9 mouse cellular contexts compared by ENCODE assay signal in the genomic region with DNA sequence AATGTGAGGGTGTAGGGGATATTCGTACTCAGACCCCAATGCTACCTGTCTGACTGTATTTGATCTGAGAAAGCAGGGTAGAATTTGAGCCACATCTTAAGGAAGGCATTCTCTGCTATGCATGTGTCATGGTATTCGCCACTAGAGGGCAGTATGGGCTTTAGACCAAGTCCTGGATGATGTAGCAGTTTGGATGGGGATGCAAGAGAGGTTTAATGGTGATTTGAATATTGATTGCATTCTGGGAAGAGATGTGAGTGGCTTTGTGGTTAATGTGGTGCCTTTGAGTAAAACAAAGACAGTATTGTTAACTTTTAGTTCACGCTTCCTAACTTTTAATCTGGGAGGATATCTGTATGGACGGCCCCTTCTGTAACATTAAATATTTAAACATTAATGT. TPM values are rescaled to one million over a fixed set of nuclear protein-coding genes. Genes with fewer than 3 reads are reported as not detected.
DNase-seq lines count a peak whose midpoint lies in the region; ATAC-seq and TF ChIP-seq lines count a peak whose summit lies in the region.
"Had no signal": no experiment of that assay in that cellular context is flagged by ENCODE, and none has a peak within 500 bp of the region (broad histone marks: within the 10 kb centered on the region; RNA-seq: fewer than 3 reads in every experiment).

No protein-coding gene starts in this region.

- DNase-seq in hindbrain, embryonic 11.5 days (ENCODE audit: low spot score) = peak; percentile 79
- peak; percentile 97 for DNase-seq in CH12.LX (ENCODE audit: extremely low read depth)
- peak; percentile 88 for DNase-seq in brain, adult 2 months (ENCODE audit: low read depth, low spot score)
- peak; percentile 68 for DNase-seq in kidney, postnatal 0 days (ENCODE audit: low spot score)
- peak; percentile 71 for DNase-seq in thymus, postnatal 25 days

- TF ChIP-seq RAD21 in CH12.LX (IDR thresholded peaks at IDR 0.05; ENCODE audit: low read depth, low read length) = peak; percentile 90

- dilution Hi-C loops in CH12.LX (cut with MboI; ENCODE audit: extremely low pct_ligation_motif_present, extremely low pct_unique_long_range_greater_than_20kb, low sequenced_read_pairs) = no loop called here

- H3K9ac ChIP-seq in hindbrain, embryonic 11.5 days (ENCODE audit: low read depth, low read length) = no peak overlapping the region
- H3K9ac ChIP-seq in hindbrain, embryonic 13.5 days = no peak overlapping the region
- no peak overlapping the region for H3K9ac ChIP-seq in CH12.LX (ENCODE audit: insufficient read depth, low read depth)
- no peak overlapping the region for H3K9ac ChIP-seq in kidney, postnatal 0 days (ENCODE audit: low read depth, low read length)
- no peak overlapping the region for H3K9ac ChIP-seq in midbrain, embryonic 12.5 days (replicated peaks)
- H3K9ac ChIP-seq: lung, embryonic 15.5 days had no signal

- no peak overlapping the region for H3K4me2 ChIP-seq in hindbrain, embryonic 11.5 days (replicated peaks; ENCODE audit: low read depth, low read length)
- no peak overlapping the region for H3K4me2 ChIP-seq in hindbrain, embryonic 13.5 days
- no peak overlapping the region for H3K4me2 ChIP-seq in CH12.LX (ENCODE audit: insufficient read depth, low read depth, poor library complexity, severe bottlenecking)
- no peak overlapping the region for H3K4me2 ChIP-seq in kidney, postnatal 0 days (ENCODE audit: low read length)
- H3K4me2 ChIP-seq in midbrain, embryonic 12.5 days (replicated peaks) = no peak overlapping the region
- H3K4me2 ChIP-seq: lung, embryonic 15.5 days had no signal

- H3K4me3 ChIP-seq in hindbrain, embryonic 11.5 days (ENCODE audit: low read depth, low read length) = no peak overlapping the region
- H3K4me3 ChIP-seq in hindbrain, embryonic 13.5 days = no peak overlapping the region
- no peak overlapping the region for H3K4me3 ChIP-seq in CH12.LX (replicated peaks in 1 of 3; ENCODE audit: low read depth in 2 of 3, low read length in 2 of 3, poor library complexity in 1 of 3)
- no peak overlapping the region for H3K4me3 ChIP-seq in embryonic fibroblast, embryonic 13.5 days (ENCODE audit: insufficient read depth, low read length)
- H3K4me3 ChIP-seq in kidney, postnatal 0 days (replicated peaks; ENCODE audit: low read depth, low read length) = no peak overlapping the region
- no peak overlapping the region for H3K4me3 ChIP-seq in midbrain, embryonic 12.5 days
- H3K4me3 ChIP-seq: lung, embryonic 15.5 days had no signal

- TF ChIP-seq EP300 in CH12.LX (IDR thresholded peaks at IDR 0.05; ENCODE audit: low read length) = peak; percentile 58; the same call in 1 of the 2 replicates

- peak; percentile 78 for ATAC-seq in hindbrain, embryonic 11.5 days (ENCODE audit: low FRiP score)
- no peak for ATAC-seq in hindbrain, embryonic 13.5 days (ENCODE audit: low FRiP score)
- ATAC-seq in kidney, postnatal 0 days (replicated peaks; ENCODE audit: low FRiP score, low read depth) = no peak
- peak; percentile 67 for ATAC-seq in midbrain, embryonic 12.5 days (ENCODE audit: low FRiP score, low read depth)

- WGBS in hindbrain, embryonic 11.5 days = 37% methylated on average over 4 of the region's 4 CpGs
- WGBS in hindbrain, embryonic 13.5 days = 36% methylated on average over 4 of the region's 4 CpGs
- 42% methylated on average over 4 of the region's 4 CpGs for WGBS in kidney, postnatal 0 days
- 40% methylated on average over 4 of the region's 4 CpGs for WGBS in midbrain, embryonic 12.5 days

- H3K27ac ChIP-seq in hindbrain, embryonic 11.5 days (ENCODE audit: low read depth, low read length) = no peak overlapping the region
- H3K27ac ChIP-seq in hindbrain, embryonic 13.5 days = no peak overlapping the region
- H3K27ac ChIP-seq in CH12.LX (ENCODE audit: insufficient read depth, low read depth) = no peak overlapping the region
- H3K27ac ChIP-seq in embryonic fibroblast, embryonic 13.5 days (ENCODE audit: insufficient read depth, low read length) = no peak overlapping the region
- no peak overlapping the region for H3K27ac ChIP-seq in kidney, postnatal 0 days
- H3K27ac ChIP-seq in midbrain, embryonic 12.5 days (replicated peaks) = no peak overlapping the region
- H3K27ac ChIP-seq: lung, embryonic 15.5 days had no signal

- in situ Hi-C loops in CH12.LX (cut with MboI; ENCODE audit: low pct_ligation_motif_present, low pct_unique_long_range_greater_than_20kb, low sequenced_read_pairs) = loop anchor here (5.0 kb wide), 1 partner anchor 88 kb away; no protein-coding TSS in a partner anchor

- no peaks in the 10 kb centered on the region for H3K36me3 ChIP-seq in hindbrain, embryonic 11.5 days (ENCODE audit: control insufficient read depth, insufficient read depth, low read length)
- H3K36me3 ChIP-seq in hindbrain, embryonic 13.5 days = no peaks in the 10 kb centered on the region
- H3K36me3 ChIP-seq in CH12.LX (replicated peaks in 1 of 2; ENCODE audit: control insufficient read depth in 1 of 2, insufficient read depth in 1 of 2, low read length in 1 of 2) = peaks cover 0 to 8% of the 10 kb centered on the region in 2 experiments
- H3K36me3 ChIP-seq in kidney, postnatal 0 days (ENCODE audit: insufficient read depth, low read length) = no peaks in the 10 kb centered on the region
- no peaks in the 10 kb centered on the region for H3K36me3 ChIP-seq in midbrain, embryonic 12.5 days
- H3K36me3 ChIP-seq: lung, embryonic 15.5 days had no signal

- peak; percentile 89 to 92; a peak in 3 of 4 replicates for TF ChIP-seq CTCF in CH12.LX (conservative IDR thresholded peaks at IDR 0.05 in 1 of 2, IDR thresholded peaks at IDR 0.05 in 1 of 2; ENCODE audit: low read depth in 2 of 2, low read length in 2 of 2)
- TF ChIP-seq CTCF in embryonic fibroblast, embryonic 13.5 days (IDR thresholded peaks at IDR 0.05; ENCODE audit: borderline replicate concordance, insufficient read depth, low read length) = peak; percentile 39; the same call in 1 of the 2 replicates
- TF ChIP-seq CTCF in kidney, postnatal 0 days (IDR thresholded peaks at IDR 0.05; ENCODE audit: low read depth) = peak; percentile 77

- no peak for TF ChIP-seq POLR2A in CH12.LX (IDR thresholded peaks at IDR 0.05; ENCODE audit: low read depth, low read length)
- no peak for TF ChIP-seq POLR2A in embryonic fibroblast, embryonic 13.5 days (IDR thresholded peaks at IDR 0.05; ENCODE audit: low read depth, low read length)

- no peaks in the 10 kb centered on the region for H3K79me2 ChIP-seq in CH12.LX (replicated peaks; ENCODE audit: control insufficient read depth, extremely low read depth, insufficient read depth, poor library complexity, severe bottlenecking)

- no peaks in the 10 kb centered on the region for H3K9me3 ChIP-seq in hindbrain, embryonic 11.5 days (ENCODE audit: control insufficient read depth, low read length)
- no peaks in the 10 kb centered on the region for H3K9me3 ChIP-seq in hindbrain, embryonic 13.5 days
- no peaks in the 10 kb centered on the region for H3K9me3 ChIP-seq in CH12.LX (replicated peaks; ENCODE audit: low read length)
- no peaks in the 10 kb centered on the region for H3K9me3 ChIP-seq in kidney, postnatal 0 days (replicated peaks; ENCODE audit: low read length)
- H3K9me3 ChIP-seq in midbrain, embryonic 12.5 days = no peaks in the 10 kb centered on the region
- H3K9me3 ChIP-seq: lung, embryonic 15.5 days had no signal

- H3K4me1 ChIP-seq in hindbrain, embryonic 11.5 days (replicated peaks; ENCODE audit: control insufficient read depth, insufficient read depth, low read length) = no peaks in the 10 kb centered on the region
- 0 out of 2 replicates have a peak, but pooled peaks cover 6% of the 10 kb centered on the region for H3K4me1 ChIP-seq in hindbrain, embryonic 13.5 days (replicated peaks)
- H3K4me1 ChIP-seq in CH12.LX (ENCODE audit: control insufficient read depth in 1 of 2, insufficient read depth in 2 of 2) = peaks cover 20 to 46% of the 10 kb centered on the region in 2 experiments
- no peaks in the 10 kb centered on the region for H3K4me1 ChIP-seq in embryonic fibroblast, embryonic 13.5 days (ENCODE audit: control insufficient read depth, insufficient read depth, low read length)
- peaks cover 6% of the 10 kb centered on the region; the same call in 1 of the 2 replicates for H3K4me1 ChIP-seq in kidney, postnatal 0 days (replicated peaks; ENCODE audit: insufficient read depth, low read length)
- H3K4me1 ChIP-seq in midbrain, embryonic 12.5 days = peaks cover 3% of the 10 kb centered on the region; the same call in 1 of the 2 replicates

- no peaks in the 10 kb centered on the region for H3K27me3 ChIP-seq in hindbrain, embryonic 11.5 days (ENCODE audit: control insufficient read depth, insufficient read depth, low read length)
- no peaks in the 10 kb centered on the region for H3K27me3 ChIP-seq in hindbrain, embryonic 13.5 days
- H3K27me3 ChIP-seq in CH12.LX (replicated peaks) = no peaks in the 10 kb centered on the region
- H3K27me3 ChIP-seq in kidney, postnatal 0 days (ENCODE audit: insufficient read depth, low read length) = no peaks in the 10 kb centered on the region
- H3K27me3 ChIP-seq in midbrain, embryonic 12.5 days = no peaks in the 10 kb centered on the region
- H3K27me3 ChIP-seq: lung, embryonic 15.5 days had no signal

TF ChIP-seq in CH12.LX, 34 proteins besides CTCF, POLR2A, EP300 and RAD21 (continues in another document):
- TF ChIP-seq ZMIZ1 (IDR thresholded peaks at IDR 0.05; ENCODE audit: low read depth, low read length) (no peak), SMC3 (IDR thresholded peaks at IDR 0.05; ENCODE audit: low read depth, low read length) (peak; percentile 74), JUND (conservative IDR thresholded peaks at IDR 0.05; ENCODE audit: low read depth, low read length) (peak; percentile 69), ZKSCAN1 (IDR thresholded peaks at IDR 0.05; ENCODE audit: borderline replicate concordance, low read depth, low read length) (no peak), ZNF384 (IDR thresholded peaks at IDR 0.05; ENCODE audit: low read depth, low read length) (no peak), MAFK (IDR thresholded peaks at IDR 0.05; ENCODE audit: insufficient replicate concordance, low read length) (peak; percentile 91; the same call in 1 of the 2 replicates), MYC (IDR thresholded peaks at IDR 0.05; ENCODE audit: low read depth, low read length) (peak; percentile 80), TCF12 (IDR thresholded peaks at IDR 0.05; ENCODE audit: low read depth, low read length) (peak; percentile 44; the same call in 1 of the 2 replicates), ELF1 (IDR thresholded peaks at IDR 0.05; ENCODE audit: low read depth, low read length) (no peak)

RNA-seq across cellular contexts. Expression of a gene that starts 22.3 kb away (rescaled TPM):
- 1.1 and 1.4 TPM in 2 replicates for polyA plus RNA-seq in hindbrain, embryonic 11.5 days (2014; fragmentation: Nextera tagmentation; extraction: Ambion mirVana)
- 0.92 and 1.4 TPM in 2 replicates for polyA plus RNA-seq in hindbrain, embryonic 13.5 days (2015; fragmentation: Nextera tagmentation; extraction: Ambion mirVana)
- total RNA-seq in CH12.LX (2012; rRNA removed) = 12.6 and 15.4 TPM in 2 replicates
- total RNA-seq in CH12.LX (2014; rRNA removed) = 59.4 and 65.8 TPM in 2 replicates
- polyA plus RNA-seq in CH12.LX (2012; ENCODE audit: insufficient read length, low read depth) = 18.4 and 20.9 TPM in 2 replicates
- not detected in 2 replicates for polyA plus RNA-seq in embryonic fibroblast, embryonic 13.5 days (2011; ENCODE audit: insufficient read length, low read depth, missing spikeins)
- polyA plus RNA-seq in kidney, postnatal 0 days (2015; fragmentation: Nextera tagmentation; extraction: Ambion mirVana) = 0.20 and 0.27 TPM in 2 replicates
- 1.3 and 1.8 TPM in 2 replicates for polyA plus RNA-seq in midbrain, embryonic 12.5 days (2016; fragmentation: Nextera tagmentation; extraction: Ambion mirVana)

Comparison
In these comparisons a context has a peak if more than half of its experiments do, and no peak if none do; other contexts are left out.
1. ATAC-seq: peak in hindbrain, embryonic 11.5 days (single experiment) and midbrain, embryonic 12.5 days (single experiment); none in hindbrain, embryonic 13.5 days (single experiment) and kidney, postnatal 0 days (single experiment).
2. CTCF ChIP-seq: peak in every context shown above with its lines; median percentile 90 in CH12.LX; 77 in kidney, postnatal 0 days; 39 in embryonic fibroblast, embryonic 13.5 days.
3. Peak in every context shown above with its lines, with median percentiles within 50 percentile points of each other: DNase-seq.